Mouse (Mus musculus): Measurements from ENCODE around the gene Timm22.

DNA sequence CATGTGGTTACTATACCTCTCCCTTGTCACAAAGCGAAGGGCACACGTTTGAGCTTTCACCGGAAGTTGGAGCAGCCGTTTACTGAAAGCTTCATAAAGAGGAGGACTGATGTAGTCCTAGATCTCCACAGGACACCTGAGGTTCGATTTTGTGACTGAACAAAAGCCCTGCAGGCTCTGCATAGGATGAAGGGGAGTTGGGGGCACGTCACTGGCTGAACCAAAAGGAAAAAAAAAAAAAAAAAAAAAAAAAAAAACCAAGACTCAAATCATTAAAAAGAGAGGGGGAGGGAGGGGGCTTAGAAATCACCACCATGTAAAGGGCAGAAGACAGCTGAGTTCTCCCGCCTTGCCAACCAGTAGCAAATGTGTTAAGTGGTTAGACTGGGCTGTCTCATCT is 18.0 kb upstream of the Timm22 start:
- no peak for TF ChIP-seq CTCF (IDR thresholded peaks at IDR 0.05)
- TF ChIP-seq EP300 (IDR thresholded peaks at IDR 0.05; ENCODE audit: insufficient read depth, low read depth, low read length): no peak
- TF ChIP-seq POLR2A (IDR thresholded peaks at IDR 0.05; ENCODE audit: insufficient read depth, low read depth, low read length): no peak
